Mouse (Mus musculus) lung, embryonic 14.5 days (tissue): Measurements from ENCODE around the gene Ehd1. TPM values are rescaled to one million over a fixed set of nuclear protein-coding genes. Genes with fewer than 3 reads are reported as not detected.
"Not testable (repeated sequence)": the region's sequence is repeated elsewhere in the genome, so short reads cannot be mapped to it uniquely, and the experiment has no call there.

ENCODE experiments used
- ATAC-seq: fragments of 200-750 bp; cut with Nextera tagmentation; 2 replicates; pipeline ENCODE4 v1.8.0; 2017; ENCODE audit warnings: mild to moderate bottlenecking, moderate TSS enrichment, moderate library complexity; ENCODE audit not compliant: insufficient read depth
- DNase-seq: peaks from one replicate; pipeline ENCODE4 v3.0.0-alpha.2; 2015
- H3K27ac ChIP-seq: fragments of 300-500 bp; sonication (generic); 2 replicates; pipeline ENCODE4 v1.5.1; 2014; ENCODE audit warnings: low read depth, mild to moderate bottlenecking, moderate library complexity
- H3K27me3 ChIP-seq: fragments of 300-500 bp; sonication (generic); 2 replicates; pipeline ENCODE4 v1.6.1; 2014; ENCODE audit warnings: low read length, control low read depth; ENCODE audit not compliant: insufficient read depth
- H3K36me3 ChIP-seq: fragments of 300-500 bp; sonication (generic); 2 replicates; pipeline ENCODE4 v1.6.1; 2014; ENCODE audit warnings: control low read depth; ENCODE audit not compliant: insufficient read depth
- H3K4me1 ChIP-seq: fragments of 300-500 bp; sonication (generic); 2 replicates; pipeline ENCODE4 v1.6.1; 2014; ENCODE audit warnings: antibody characterized with exemption, control low read depth; ENCODE audit not compliant: insufficient read depth
- H3K4me2 ChIP-seq: fragments of 300-500 bp; sonication (generic); 2 replicates; pipeline ENCODE4 v1.6.1; 2014; ENCODE audit warnings: mild to moderate bottlenecking
- H3K4me3 ChIP-seq: fragments of 300-500 bp; sonication (generic); 2 replicates; pipeline ENCODE4 v1.5.1; 2014; ENCODE audit warnings: low read depth, low read length
- H3K9ac ChIP-seq: fragments of 300-500 bp; sonication (generic); 2 replicates; pipeline ENCODE4 v1.6.1; 2014
- H3K9me3 ChIP-seq: fragments of 300-500 bp; sonication (generic); 2 replicates; pipeline ENCODE4 v1.6.1; 2016; ENCODE audit warnings: low read depth, low read length, control low read depth
- CTCF ChIP-seq: IDR thresholded peaks from 2 replicates; pipeline ENCODE4 v1.5.1; 2016; ENCODE audit warnings: antibody characterized with exemption, low read depth
- WGBS: fragments of 180-500 bp; shearing (Covaris S2); extraction: QIAGEN DNeasy Blood & Tissue Kit; methylation state at CpG from one replicate; pipeline ENCODE4 v1.1.7; 2014; 5-methylcytosine and 5-hydroxymethylcytosine counted together
- polyA plus RNA-seq: library from polyadenylated mRNA; unstranded; fragments of >200 nt; fragmentation: Nextera tagmentation; extraction: Ambion mirVana; gene quantifications from 2 replicates; pipeline ENCODE4 v1.2.1, GENCODE M21; 2014

Gene Ehd1
- polyA plus RNA-seq, 1 experiment from 2014 or later = 50.3 TPM

DNA sequence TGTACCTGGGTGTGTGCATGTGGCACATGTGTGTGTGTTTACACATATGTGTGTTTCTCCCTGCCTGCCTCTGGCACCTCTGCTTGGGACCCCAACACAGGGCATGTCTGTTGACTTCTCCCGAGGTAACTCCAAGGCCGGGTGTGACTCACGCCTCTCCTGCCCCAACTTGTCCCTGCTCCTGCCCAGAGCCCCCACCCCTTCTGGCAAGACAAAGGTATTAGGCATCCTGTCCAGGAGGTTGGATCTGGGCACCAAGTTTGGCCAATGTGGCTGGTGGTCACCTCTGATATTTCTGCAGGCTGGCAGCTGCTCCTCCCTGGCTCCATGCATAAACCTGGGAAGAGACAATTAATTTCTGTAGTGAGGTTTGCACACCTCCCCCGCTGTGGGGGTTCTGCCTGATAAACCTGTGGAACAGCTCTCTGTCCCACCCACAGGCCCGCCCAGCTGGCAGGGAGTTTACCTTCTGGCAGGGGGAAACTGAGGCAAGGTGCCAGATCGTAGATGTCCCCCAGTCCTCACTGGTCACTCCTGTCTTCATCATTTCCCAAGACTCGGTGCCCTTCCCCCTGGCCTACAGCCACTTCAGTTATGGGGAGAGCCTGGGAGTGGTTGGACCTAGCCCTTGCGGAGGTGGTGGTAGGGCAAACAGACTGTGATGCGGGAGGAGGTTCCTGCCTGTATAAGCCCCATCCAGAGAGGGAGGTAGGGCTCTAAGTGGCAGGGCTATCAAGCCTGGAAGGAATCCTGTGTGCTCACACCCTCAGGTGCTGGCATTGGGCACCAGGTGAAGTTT lies 31.4 kb downstream of the Ehd1 start:
- TF ChIP-seq CTCF = no peak

DNA sequence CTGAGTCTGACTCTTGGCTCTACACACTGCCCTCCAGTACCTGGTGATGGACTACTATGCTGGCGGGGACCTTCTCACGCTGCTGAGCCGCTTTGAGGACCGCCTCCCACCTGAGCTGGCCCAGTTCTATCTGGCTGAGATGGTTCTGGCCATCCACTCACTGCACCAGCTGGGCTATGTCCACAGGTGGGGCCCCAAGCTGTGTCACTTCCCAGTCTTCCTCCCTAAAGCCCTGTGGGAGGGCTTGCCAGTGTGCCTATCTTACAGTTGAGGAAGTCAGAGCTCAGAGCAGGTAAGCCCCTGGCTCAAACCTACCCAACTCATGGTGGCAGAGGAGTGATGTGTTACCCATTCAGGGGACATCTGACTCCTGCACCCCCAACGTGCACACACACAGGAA lies 33.7 kb downstream of the Ehd1 start:
- no peak for TF ChIP-seq CTCF
- Histone ChIP-seq H3K4me3 (no peak overlapping the region), H3K9ac (no peak overlapping the region), H3K27me3 (no peaks in the 10 kb centered on the region), H3K4me1 (no peaks in the 10 kb centered on the region), H3K27ac (no peak overlapping the region), H3K9me3 (no peaks in the 10 kb centered on the region), H3K4me2 (no peak overlapping the region), H3K36me3 (peaks cover 35% of the 10 kb centered on the region)
- WGBS = 92% methylated on average over 5 of the region's 5 CpGs
- no peak for ATAC-seq
- DNase-seq = no peak

More for the DNA sequence above, 31.4 kb downstream of the Ehd1 start:
- DNase-seq (no peak), ATAC-seq (no peak)
- H3K36me3 ChIP-seq = peaks cover 20% of the 10 kb centered on the region
- peak overlapping the region; percentile 24; the same call in 1 of the 2 replicates for H3K27ac ChIP-seq
- WGBS = 58% methylated on average over 9 of the region's 9 CpGs
- peak overlapping the region; percentile 62; the same call in 1 of the 2 replicates for H3K4me3 ChIP-seq
- H3K27me3 ChIP-seq = no peaks in the 10 kb centered on the region
- no peak overlapping the region for H3K9ac ChIP-seq
- H3K4me2 ChIP-seq = peak overlapping the region; percentile 75; the same call in 1 of the 2 replicates
- no peaks in the 10 kb centered on the region for H3K4me1 ChIP-seq
- H3K9me3 ChIP-seq = no peaks in the 10 kb centered on the region

DNA sequence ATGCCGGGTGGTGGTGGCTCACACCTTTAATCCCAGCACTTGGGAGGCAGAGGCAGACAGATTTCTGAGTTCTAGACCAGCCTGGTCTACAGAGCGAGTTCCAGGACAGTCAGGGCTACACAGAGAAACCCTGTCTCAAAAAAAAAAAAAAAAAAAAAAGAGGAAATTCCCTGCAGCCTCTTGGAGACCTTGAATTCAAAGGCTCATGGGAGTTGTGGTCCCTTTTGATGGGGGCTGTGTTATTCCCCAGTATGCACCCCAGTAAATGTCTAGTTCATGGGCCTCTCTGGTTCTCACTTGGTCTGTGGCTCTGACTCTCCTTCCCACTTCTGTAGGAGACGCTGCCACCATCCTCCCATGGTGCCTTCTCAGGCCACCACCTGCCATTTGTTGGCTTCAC lies 35.3 kb downstream of the Ehd1 start:
- H3K9me3 ChIP-seq, H3K4me2 ChIP-seq, H3K27me3 ChIP-seq, H3K4me3 ChIP-seq, H3K9ac ChIP-seq, H3K4me1 ChIP-seq, ATAC-seq, DNase-seq, H3K27ac ChIP-seq: not testable (repeated sequence)
- 82% methylated on average over 3 of the region's 3 CpGs for WGBS
- peaks cover 50% of the 10 kb centered on the region for H3K36me3 ChIP-seq

DNA sequence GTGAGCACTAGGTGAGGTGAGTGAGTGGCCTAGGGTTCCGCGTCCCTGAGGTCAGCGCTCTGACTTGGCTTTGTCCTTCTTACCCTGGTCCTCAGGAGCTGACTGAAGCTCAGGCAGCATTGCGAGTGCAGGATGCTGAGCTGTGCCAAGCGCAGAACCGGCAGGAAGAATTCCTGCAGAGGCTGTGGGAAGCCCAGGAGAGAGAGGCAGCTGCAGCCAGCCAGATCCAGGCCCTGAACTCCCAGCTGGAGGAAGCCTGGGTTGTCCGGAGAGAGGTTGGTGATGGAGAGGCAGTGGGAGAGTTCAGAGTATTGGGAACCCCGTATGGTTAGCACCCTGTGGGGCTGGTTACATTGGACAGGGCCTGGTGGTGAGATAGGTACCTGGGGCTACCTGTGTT lies 37.3 kb downstream of the Ehd1 start:
- no peak for TF ChIP-seq CTCF
- Histone ChIP-seq H3K4me3 (no peak overlapping the region), H3K36me3 (peaks cover 70% of the 10 kb centered on the region)

DNA sequence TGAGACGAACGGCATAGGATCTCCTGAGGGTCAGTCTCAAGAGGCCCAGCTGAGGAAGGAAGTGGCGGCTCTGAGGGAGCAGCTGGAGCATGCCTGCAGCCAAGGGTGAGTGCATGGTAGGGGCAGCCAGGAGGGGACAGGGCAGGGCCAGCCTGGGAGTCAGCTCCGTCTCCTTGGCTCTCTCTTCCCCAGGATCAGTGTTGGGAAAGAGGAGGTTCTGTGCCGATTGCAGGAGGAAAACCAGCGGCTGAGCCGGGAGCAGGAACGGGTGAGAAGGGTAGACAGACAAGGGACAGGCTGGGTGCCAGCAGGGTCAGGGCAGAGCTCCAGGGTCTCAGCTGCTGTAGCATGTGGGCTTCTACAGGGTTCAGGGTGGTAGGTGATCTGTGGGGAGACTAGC lies 38.0 kb downstream of the Ehd1 start:
- ATAC-seq (no peak), DNase-seq (no peak)
- Histone ChIP-seq H3K9me3 (no peaks in the 10 kb centered on the region), H3K4me2 (no peak overlapping the region), H3K9ac (no peak overlapping the region), H3K4me3 (no peak overlapping the region), H3K4me1 (no peaks in the 10 kb centered on the region), H3K27ac (no peak overlapping the region), H3K27me3 (no peaks in the 10 kb centered on the region), H3K36me3 (peaks cover 77% of the 10 kb centered on the region)
- no peak for TF ChIP-seq CTCF
- 58% methylated on average over 8 of the region's 8 CpGs for WGBS

More for the DNA sequence above, 37.3 kb downstream of the Ehd1 start:
- WGBS = 80% methylated on average over 8 of the region's 8 CpGs
- no peaks in the 10 kb centered on the region for H3K9me3 ChIP-seq
- no peak overlapping the region for H3K27ac ChIP-seq
- DNase-seq (no peak), ATAC-seq (no peak)
- no peaks in the 10 kb centered on the region for H3K27me3 ChIP-seq
- no peak overlapping the region for H3K4me2 ChIP-seq
- no peaks in the 10 kb centered on the region for H3K4me1 ChIP-seq
- H3K9ac ChIP-seq = no peak overlapping the region

DNA sequence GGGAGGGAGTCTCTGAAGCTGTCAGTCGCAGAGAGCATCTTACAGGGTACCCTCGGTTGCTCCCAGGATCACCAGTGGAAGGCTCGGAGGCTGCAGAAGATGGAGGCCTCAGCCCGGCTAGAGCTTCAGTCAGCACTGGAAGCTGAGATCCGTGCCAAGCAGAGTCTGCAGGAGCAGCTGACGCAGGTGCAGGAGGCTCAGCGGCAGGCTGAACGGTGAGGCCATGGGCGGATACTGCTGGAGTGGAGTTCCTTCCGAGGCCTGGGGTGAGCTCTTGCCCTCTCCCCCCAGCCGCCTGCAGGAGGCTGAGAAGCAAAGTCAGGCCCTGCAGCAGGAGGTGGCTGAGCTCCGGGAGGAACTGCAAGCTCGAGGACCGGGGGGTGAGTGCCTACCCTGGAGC lies 39.0 kb downstream of the Ehd1 start:
- H3K4me3 ChIP-seq = no peak overlapping the region
- 73% methylated on average over 14 of the region's 14 CpGs for WGBS
- H3K27ac ChIP-seq = no peak overlapping the region
- ATAC-seq (no peak), DNase-seq (no peak)
- no peaks in the 10 kb centered on the region for H3K4me1 ChIP-seq
- H3K27me3 ChIP-seq = no peaks in the 10 kb centered on the region
- no peak for TF ChIP-seq CTCF
- no peak overlapping the region for H3K9ac ChIP-seq
- no peaks in the 10 kb centered on the region for H3K9me3 ChIP-seq
- H3K36me3 ChIP-seq = peaks cover 80% of the 10 kb centered on the region
- no peak overlapping the region for H3K4me2 ChIP-seq

DNA sequence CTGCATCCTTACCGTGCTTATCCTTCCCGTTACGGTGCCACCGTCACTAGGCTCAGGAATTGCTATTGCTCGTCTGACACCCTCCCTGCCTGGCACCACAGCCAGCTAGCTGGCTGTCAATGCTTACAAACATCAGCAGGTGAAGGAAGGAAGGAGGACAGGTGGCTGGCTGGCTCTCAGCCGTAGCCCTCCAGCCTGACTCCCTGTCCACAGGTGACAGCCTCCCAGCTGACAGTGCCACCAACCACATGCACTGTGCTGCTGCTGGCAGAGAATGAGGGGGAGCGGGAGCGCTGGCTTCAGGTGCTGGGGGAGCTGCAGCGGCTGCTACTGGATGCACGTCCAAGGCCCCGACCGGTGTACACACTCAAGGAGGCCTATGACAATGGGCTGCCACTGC lies 41.6 kb downstream of the Ehd1 start:
- Histone ChIP-seq H3K36me3 (peaks cover 66% of the 10 kb centered on the region), H3K27ac (no peak overlapping the region), H3K9ac (no peak overlapping the region), H3K4me3 (no peak overlapping the region), H3K4me2 (no peak overlapping the region), H3K4me1 (no peaks in the 10 kb centered on the region), H3K27me3 (no peaks in the 10 kb centered on the region), H3K9me3 (no peaks in the 10 kb centered on the region)
- ATAC-seq (no peak), DNase-seq (no peak)
- TF ChIP-seq CTCF = no peak
- 89% methylated on average over 12 of the region's 12 CpGs for WGBS
